Mouse (Mus musculus): ENCODE data around the gene Shisa4.

DNA sequence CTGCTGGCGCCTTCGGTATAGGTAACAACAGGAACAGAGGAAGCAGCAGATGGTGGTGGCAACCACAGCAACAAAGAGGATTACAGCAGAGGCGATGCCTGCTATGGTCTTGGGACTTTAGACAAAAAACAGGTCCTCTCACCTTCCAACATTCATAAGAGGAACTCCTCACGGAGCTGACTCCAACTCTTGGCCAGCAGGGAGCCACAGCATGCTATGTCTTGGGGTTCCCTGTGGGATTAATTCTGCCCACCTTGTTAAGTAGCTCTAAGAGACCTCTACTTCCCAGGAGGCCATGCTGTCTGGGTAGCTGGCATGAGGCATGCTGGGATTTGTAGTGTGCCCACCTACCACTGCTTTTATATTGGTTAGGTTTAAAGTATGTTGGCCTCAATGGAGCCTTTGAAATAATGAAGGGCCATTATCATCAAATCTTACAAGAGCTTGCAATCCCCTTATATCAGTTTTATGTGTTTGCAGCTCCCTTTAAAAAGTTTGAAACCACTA, 1.8 kb downstream of the Shisa4 start:
- TF ChIP-seq CTCF (IDR thresholded peaks at IDR 0.05; ENCODE audit: insufficient read depth, low read depth, low read length) = no peak
- TF ChIP-seq POLR2A (IDR thresholded peaks at IDR 0.05; ENCODE audit: insufficient read depth, low read depth, low read length) = no peak
